Mouse (Mus musculus): Measurements from ENCODE around the gene Hcar1.
A peak's percentile ranks its signal among the peaks of the same experiment; 100 is the strongest.

Gene Hcar1

DNA sequence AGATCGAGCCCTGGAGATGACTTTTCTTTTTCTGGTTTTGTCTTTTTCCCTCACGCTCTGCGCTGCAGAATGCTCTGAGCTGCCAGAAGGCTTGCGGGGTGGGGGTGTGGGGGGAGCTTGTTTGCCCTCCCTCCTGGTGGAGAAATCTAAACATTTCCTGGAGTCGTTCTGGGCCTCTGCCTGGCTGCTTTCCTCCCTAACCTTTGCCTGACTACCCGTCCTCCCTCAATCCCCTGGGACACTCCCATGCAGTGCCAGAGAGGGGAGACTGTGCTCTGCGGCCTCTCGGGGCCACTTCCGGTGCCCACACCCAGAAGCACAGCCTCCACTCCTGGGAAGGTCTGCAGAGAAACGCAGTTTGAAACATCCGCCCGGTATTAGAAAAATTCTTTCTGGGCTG is at the start of gene Hcar1:
TSS of gene Hcar1 (minus strand) at position 93 of the 400 bp plus-strand sequence.
- DNase-seq (ENCODE audit: low read depth, low spot score), result no peak

DNA sequence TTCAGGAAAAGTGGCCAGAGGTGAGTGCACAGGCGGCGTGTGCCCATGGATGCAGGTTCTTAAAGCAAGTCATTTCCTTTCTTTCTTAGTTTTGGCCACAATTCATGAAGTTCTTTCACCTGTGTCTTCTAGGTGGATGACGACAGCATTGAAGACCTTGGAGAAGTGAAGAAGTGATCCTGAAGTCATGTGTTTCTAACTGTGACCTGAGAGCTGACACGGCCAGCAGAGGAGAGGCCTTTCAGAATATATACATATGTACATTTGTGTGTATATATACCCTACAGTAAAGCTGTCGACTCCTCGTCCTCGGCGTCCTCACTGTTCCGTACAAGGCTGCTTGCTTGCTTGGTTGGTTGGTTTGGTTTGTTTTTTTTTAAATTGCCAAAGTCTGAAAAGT is 47.3 kb upstream of the Hcar1 start, which contains the start of gene Gm43518:
TSS of gene Gm43518 (plus strand) at position 301 of the 400 bp plus-strand sequence.
- DNase-seq (ENCODE audit: low read depth, low spot score), result no peak

DNA sequence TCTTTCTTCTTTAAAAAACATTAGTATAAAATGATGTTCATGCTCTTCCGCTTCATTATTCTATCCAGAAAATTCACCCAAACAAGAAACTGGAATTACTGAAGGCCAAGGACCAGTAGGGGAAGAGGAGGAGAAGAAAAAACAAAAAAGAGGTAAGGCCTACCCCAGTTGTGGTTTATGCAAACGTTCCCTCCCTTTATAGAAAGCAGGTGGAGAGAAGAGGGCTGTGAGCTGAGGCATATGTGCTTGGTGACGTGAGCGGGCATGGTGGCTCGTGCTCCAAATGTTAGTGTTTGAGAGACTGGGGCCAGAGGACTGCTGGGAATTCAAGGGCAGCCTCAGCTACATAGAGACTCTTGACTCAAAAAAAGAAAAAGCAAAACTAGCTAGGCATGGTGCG is 42.3 kb upstream of the Hcar1 start:
- DNase-seq (ENCODE audit: low read depth, low spot score), result no peak

DNA sequence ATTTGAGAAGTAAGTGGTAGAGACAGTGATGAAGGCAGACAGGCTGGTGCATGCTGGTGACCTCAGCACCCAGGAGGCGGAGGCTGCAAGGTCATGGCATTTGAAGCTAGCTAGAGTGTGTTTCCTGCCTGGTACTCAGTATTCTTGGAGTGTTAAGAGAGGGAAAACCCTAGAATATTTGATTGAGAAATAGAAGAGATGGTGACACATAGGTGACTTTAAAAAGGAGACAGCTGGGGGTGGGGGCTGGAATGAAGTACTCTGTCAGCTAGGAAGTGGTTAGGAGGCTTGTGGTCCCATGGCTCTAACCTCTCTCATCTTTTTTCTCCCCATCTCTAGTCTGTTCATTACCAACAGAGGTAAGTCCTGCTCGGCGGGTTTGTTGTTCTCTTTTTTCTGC is 35.0 kb upstream of the Hcar1 start:
- DNase-seq (ENCODE audit: low read depth, low spot score), result no peak

DNA sequence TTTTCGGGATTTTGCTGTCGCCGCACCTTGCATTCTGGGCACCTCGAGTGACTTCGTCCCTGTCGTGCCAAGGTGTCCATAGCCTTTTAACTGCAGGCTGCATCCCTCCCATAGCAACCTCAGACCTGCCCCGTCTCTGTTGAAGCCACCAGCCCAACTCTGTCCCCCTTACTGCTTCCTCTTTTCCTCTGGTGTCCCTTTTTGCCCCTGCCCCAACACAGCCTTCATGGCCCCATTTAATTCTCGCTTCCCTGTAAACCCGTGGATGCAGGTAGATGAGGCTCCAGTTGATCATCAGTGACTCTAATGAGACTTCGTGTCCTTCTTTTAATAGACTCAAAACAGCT is 27.8 kb upstream of the Hcar1 start:
- no peak for DNase-seq (ENCODE audit: low read depth, low spot score)

DNA sequence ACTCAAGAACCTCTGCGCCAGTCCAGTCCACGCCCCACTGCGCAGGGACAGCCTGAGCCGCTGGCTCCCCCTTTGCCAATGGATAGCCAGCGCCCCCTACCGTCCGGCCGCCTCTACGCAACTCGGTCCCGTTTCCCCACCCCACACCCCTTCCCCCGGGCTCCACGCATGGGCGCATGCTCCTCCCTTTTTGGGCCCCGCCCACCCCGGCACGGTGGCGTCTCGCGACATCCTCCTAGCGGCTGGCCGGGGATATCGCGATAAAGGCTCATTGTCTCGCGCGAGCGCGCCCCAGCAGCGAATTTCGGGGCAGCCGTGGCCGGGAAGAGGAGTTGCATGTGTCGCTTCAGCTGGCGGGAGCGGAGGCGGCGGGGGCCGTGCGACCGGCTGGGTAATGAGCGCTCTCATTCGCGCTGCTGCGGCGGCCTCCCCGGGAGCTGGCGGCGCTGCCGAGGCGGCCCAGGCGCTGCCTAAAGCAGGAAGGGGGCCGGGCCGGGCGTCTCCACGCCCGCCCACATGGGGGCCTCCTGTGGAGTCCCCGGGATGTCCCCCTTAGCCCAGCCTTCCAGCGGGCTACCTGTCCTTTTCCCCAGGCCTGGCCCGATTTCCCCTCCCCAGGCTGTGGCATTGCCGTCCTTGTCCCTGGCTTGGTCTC is 27.3 kb upstream of the Hcar1 start, which contains the start of gene Denr:
TSS of gene Denr (plus strand) at position 200 of the 655 bp plus-strand sequence.
- peak; percentile 92 for DNase-seq (ENCODE audit: low read depth, low spot score)

DNA sequence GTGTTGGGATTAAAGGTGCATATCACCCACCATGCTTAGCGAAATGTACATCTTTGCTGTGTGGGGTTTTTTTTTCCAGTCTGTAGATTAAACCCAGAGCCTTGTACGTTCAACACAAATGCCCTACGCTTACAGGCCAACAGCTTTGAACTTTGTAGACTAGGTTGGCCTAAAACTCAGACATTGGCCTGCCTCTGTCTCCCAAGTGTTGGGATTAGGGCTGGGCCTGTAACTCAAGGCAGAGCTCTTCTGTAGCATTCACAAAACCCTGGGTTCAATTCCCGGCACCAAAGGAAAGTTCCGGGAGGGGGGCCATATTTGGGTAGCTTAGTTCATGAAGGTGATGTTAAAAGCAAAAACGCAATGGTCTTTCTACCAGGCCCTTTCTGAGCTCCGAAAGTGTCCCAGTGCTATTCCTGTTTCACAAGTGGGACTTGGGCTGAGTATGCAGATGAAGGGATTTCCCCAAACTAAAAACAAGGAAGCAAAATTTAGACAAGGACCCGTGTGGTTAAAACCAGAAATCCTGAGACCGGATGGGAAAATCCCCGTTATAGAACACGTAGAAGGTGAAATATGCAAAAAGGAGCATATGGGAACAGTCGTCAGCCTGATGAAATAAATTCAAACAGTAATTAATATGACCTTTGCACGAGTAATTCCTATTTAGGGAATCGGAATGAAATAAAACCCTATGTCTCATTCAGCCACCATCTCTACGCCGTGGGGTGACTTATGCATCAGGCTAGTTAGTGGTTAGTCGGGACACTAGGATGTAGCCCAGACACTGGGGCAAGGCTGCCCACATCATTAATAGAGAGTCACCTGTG is 26.5 kb upstream of the Hcar1 start:
- no peak for DNase-seq (ENCODE audit: low read depth, low spot score)

DNA sequence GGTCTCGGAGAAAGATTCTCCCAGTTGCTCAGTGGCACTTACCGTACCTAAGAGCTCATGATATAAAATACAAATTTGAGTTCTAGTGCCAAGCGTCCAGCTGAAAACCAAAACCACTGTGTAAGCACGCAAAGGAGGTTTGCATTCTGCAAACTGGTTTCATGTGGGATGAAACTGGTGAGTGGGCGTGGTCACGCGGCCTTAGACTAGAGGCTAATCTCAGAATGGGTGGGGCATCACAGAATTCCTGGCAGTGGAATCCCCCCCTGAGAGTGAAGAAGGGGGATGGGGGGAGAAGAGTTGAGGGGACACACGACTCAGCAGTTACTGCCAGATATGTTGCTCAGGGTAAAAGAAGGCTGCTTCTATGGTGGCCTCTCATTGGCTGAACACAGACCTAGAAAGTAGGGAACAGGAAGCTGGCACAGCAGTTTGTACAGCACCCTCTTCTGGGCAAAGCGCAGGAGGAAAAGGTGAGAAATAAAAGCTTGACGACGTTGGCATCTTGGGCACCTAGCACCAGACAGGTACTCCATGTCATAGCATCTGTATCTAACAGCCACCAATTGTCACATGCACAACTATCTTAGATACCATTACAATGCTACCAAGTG is 24.3 kb upstream of the Hcar1 start:
- no peak for DNase-seq (ENCODE audit: low read depth, low spot score)

DNA sequence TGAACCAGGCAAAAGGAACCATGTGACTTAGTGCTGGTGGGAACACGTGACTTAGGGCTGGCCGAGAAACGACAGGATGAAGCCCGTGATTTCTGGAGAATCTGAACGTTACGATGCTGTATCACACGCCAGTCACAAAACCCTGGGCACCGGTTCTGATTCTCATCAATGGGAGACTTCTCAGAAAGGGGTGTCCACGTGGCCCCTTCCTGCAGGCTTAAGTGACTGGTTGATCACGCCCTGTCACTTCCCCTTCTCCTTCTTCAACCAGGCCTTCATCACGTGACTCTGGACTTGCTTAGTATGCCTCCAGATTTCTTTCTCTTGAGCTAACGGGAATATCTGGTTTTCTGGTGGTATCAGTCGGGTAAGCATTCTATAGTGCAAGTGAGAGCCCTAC is 17.5 kb upstream of the Hcar1 start:
- DNase-seq (ENCODE audit: low read depth, low spot score), result no peak

DNA sequence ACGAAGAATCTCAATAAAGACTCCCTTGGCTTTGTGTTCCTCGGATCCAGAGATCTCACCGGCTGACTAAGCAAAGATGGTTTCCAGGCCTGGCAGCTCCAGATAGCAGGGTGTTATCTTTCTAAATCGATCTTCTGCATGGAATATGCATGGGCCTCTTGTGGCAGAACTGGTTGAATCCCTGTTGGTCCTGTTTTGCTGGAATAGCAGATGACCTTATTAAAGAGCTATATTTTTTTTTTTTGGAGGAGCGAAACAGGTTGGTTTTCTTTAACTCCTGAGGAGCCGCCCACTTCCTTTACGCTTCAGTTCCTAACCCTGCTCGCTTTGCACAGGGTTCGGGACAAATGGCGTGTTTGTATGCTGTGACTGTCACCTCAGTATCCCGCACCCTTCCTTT is 16.6 kb upstream of the Hcar1 start:
- no peak for DNase-seq (ENCODE audit: low read depth, low spot score)

DNA sequence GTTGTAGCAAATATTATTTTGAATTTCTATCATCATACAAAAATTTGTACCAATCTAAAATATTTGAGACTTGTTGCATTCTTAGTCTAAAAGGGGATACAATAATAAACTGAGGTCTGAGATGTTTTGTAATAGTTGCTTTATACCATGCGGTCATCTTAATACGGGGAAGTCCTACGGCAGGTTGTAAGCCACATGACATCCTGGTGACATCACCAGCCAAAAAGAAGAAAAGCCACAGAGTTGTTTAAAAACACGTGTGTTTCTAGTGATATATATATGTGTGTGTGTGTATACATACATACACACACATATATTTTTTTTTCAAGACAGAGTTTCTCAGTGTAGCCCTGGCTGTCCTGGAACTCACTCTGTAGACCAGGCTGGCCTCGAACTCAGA is 13.7 kb upstream of the Hcar1 start:
- no peak for DNase-seq (ENCODE audit: low read depth, low spot score)

DNA sequence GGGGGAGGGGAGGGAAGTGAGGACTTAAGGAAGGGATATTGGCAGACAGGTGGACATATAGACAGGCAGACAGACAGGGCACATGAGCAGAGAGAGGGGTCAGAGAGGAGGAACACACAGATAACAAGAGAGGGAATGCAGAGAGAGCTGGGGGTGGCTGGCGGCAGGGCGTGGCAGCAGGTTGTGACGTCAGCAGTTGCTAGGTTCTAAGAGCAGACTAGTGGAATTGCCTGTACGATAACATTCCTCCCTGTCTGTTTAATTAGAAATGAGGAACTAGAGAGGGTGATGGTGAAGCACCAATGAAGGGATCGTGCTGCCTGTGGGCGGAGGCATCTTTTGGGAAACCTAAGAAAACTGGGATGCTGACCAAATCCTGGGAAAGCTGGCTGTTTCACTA is 11.8 kb upstream of the Hcar1 start:
- DNase-seq (ENCODE audit: low read depth, low spot score), result no peak

DNA sequence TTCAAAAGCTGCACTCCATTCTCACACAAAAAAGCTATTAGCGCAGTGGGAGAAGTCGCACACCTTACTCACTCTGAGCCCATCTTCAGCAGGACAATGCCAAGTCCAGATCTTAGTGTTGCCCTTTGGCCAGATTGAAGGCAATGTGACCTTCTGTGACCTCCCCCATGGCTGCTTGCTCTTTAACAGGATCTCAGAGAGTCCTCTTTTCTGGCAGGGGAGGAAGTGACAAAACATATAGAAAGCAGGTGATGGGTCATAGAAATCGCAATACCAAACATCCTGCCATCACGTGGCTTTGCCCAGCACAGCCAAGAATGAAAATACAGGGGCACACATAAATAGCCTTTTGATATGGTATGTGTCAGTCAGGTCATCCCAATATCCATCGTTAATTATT is 11.2 kb upstream of the Hcar1 start:
- DNase-seq (ENCODE audit: low read depth, low spot score), result no peak

DNA sequence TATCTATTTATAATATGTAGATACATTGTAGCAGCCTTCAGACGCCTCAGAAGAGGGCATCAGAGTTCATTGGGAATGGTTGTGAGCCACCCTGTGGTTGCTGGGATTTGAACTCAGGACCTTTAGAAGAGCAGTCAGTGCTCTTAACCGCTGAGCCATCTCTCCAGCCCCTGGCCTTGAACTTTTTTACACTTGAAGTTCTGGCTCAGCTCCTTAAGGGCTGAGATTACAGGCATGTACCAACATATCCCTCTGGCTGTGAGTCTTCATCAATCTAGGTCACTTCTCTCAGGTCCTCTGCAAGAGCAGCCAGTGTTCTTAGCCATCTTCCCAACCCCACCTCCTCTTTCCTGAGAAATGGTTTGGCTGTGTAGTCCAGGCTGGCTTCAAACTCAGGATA is 10.5 kb upstream of the Hcar1 start:
- DNase-seq (ENCODE audit: low read depth, low spot score), result no peak

DNA sequence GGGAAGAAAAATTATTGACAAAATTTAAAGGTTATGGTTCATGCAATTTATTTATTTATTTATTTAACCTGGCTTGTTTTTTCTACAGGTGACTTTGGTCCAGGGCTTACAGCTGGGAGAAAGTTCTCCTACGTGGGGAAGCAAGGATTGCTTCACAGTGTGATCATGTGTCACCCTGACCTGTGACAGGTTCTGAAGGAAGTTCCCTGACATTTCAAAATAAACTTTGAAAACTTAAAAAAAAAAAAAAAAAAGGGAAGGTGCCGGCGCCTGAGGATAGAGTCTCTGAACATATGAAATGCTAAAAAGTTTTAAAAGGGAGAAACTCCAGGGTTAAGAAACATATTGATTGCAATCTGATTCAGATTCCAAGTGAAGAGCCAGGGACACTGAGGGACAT is 6.5 kb upstream of the Hcar1 start:
- DNase-seq (ENCODE audit: low read depth, low spot score), result no peak

DNA sequence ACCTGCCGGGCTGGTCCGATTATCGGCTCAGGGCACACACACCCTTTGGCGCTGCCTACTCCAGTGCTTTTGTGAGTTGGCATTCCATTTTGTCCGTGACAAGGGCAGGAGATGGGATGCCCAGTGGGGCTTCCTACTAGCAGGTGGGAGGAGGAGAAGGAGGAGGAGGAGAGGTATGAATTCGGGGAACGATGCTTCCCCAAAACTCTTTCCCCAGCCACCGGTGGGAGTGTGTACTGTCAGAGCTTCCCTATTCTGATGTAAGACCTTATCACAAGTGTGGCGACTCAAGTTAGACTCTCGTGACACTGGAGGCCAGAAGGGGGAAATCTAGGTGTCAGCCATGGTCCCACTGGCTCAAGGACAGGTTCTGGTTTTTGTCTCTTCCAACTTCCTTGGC is 4.5 kb upstream of the Hcar1 start:
- DNase-seq (ENCODE audit: low read depth, low spot score), result no peak

DNA sequence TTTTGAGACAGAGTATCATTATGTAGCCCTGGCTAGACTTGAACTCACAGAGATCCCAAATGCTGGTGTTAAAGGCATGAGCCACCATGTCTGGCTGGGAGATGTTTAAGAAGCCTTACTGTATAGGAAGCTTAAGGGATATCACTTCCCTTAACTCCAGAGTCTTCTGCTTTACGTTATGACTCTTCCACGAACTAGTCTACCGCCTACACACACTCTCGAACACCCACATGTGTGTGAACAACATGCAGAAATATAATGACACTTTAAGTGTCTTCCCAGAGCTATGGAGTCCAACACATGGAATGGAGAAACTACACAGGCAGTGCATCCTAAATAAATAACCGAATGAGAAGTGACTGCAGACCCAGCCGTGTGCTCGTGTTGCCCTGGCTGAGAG is 4.1 kb upstream of the Hcar1 start:
- no peak for DNase-seq (ENCODE audit: low read depth, low spot score)

DNA sequence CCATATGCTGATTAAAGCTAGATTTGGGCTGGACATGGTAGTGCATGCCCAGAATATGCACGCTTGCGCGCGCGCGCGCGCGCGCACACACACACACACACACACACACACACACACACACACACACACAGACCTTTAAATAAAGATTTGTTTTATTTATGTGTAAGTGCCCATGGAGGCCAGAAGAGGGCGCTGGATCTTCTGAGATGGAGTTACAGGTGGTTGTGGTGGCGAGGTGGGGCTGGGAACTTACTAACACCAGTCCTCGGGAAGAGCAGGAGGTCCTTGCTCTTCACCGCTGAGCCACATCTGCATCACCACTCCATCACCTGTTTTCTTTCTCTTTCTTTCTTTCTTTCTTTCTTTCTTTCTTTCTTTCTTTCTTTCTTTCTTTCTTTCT is 958 bp upstream of the Hcar1 start:
- no peak for DNase-seq (ENCODE audit: low read depth, low spot score)

DNA sequence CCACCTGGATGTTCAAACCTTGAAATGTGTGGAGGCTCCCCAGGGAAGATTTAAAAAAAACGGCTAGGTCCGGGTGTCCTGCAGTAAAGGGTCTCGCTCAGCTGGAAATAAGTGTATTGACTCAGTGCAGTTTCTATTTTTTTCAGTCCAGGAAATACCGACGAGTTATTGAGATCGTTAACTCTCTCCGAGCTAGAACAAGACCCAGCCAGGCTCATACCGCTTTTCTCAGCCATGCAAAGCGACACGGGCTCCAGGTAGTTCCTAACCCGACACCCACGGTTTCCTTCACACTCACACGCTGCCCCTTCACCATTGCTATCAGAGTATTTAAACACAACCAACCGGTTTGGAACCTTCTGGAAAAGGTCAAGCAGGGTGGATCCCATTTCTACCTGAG is 1.8 kb downstream of the Hcar1 start:
- DNase-seq (ENCODE audit: low read depth, low spot score), result no peak

DNA sequence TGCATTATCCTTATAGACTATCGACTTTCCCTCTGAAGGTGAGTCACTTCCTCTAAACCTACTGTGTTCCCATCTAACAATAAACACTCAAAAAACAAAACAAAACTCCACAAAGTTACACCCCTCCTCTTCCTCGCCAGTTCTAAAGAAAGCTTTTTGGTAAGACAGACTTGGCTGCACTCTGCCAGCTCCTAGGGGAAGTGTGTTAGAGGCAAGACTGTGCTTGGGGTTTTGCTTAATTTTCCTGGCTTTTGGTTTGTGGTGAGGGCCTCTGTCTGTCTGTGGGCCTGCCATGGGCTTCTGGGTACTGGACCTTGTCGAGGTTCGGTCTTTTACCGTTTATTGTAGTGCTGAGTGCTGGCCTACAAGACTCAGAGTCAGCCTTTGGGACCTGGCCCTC is 5.6 kb downstream of the Hcar1 start:
- no peak for DNase-seq (ENCODE audit: low read depth, low spot score)

DNA sequence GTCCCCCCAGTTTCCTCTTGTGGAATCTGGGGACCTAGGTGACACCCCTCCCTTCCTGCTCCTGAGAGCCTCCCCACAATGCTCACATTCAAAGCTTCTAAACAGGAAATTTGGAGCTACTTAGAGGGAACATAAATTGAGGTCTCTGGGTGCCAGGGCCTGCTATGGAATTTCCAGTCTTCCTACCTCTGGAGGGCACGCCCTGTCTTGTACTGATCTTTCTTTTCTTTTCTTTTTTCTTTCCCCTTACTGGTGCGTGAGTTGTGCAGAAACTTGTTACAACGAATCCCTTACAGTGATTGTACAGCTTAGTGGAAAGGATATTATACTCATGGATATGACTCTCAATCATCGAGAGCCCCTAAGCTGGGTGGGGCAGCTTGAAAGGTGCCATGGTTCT is 10.2 kb downstream of the Hcar1 start:
- no peak for DNase-seq (ENCODE audit: low read depth, low spot score)

DNA sequence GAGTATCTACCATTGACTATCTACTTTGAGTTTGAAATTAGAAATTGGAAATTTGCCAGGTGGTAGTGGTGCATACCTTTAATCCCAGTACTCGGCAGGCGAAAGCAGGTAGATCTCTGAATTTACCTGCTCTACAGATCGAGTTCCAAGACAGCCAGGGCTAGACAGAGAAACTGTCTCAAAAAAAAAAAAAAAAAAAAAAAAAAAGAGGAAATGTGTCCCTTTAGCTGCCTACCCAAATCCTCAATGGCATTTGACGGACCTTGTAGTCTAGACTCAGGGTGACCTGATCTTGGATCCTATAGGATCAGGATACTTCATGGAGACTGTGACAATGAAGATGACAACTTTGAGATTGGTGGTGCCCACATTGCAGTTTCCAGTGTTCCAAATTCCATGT is 13.4 kb downstream of the Hcar1 start:
- DNase-seq (ENCODE audit: low read depth, low spot score), result no peak

DNA sequence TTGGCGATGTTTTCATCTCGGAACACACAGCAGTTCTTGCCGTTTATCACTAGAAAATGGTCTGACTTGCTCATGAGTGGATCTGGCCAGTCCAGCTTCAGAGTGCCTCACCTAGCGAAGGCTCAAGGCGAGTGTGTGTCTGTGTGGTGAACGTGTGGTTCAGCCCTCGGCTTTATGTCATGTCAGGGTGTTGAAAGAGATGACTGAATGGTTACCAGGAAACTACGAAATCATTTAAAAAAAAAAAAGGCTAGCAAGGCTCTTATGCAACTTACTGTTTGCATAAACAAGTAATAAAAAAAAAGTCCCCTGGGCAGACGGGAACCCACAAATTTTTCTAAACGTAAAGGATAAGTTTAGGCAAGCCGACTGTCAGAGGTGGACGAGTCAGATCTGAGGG is 14.5 kb downstream of the Hcar1 start, which contains the start of gene Hcar2:
TSS of gene Hcar2 (minus strand) at position 135 of the 400 bp plus-strand sequence.
- DNase-seq (ENCODE audit: low read depth, low spot score), result no peak

Measured in brain, embryonic 18.5 days (tissue).